Mouse (Mus musculus) ES-Bruce4 (cell line): Measurements from ENCODE around the gene Mipep. TPM values are rescaled to one million over a fixed set of nuclear protein-coding genes. Genes with fewer than 3 reads are reported as not detected.

Experiments
- H3K27ac ChIP-seq: 2 replicates; pipeline ENCODE4 v1.5.1; 2012; ENCODE audit warnings: low read length, inconsistent platforms; ENCODE audit not compliant: insufficient read depth
- H3K27me3 ChIP-seq: 2 replicates; pipeline ENCODE4 v1.6.1; 2012; ENCODE audit warnings: mild to moderate bottlenecking, low read length, inconsistent platforms; ENCODE audit not compliant: control insufficient read depth, poor library complexity, insufficient read depth, severe bottlenecking
- H3K36me3 ChIP-seq: 2 replicates; pipeline ENCODE4 v1.6.1; 2012; ENCODE audit warnings: inconsistent platforms, mild to moderate bottlenecking, low read length, moderate library complexity; ENCODE audit not compliant: control insufficient read depth, poor library complexity, insufficient read depth, severe bottlenecking
- H3K4me1 ChIP-seq: one replicate; pipeline ENCODE4 v1.8.1; 2011; ENCODE audit warnings: low read length; ENCODE audit not compliant: control insufficient read depth, insufficient read depth
- H3K4me3 ChIP-seq: 2 replicates; pipeline ENCODE4 v1.5.1; 2011; ENCODE audit warnings: low read depth, mild to moderate bottlenecking, low read length
- H3K9ac ChIP-seq: 2 replicates; pipeline ENCODE4 v1.6.1; 2012; ENCODE audit warnings: low read depth, mild to moderate bottlenecking, inconsistent platforms; ENCODE audit not compliant: poor library complexity, severe bottlenecking
- H3K9me3 ChIP-seq: replicated peaks from 2 replicates; pipeline ENCODE4 v1.6.1; 2012; ENCODE audit warnings: mild to moderate bottlenecking, low read length, inconsistent platforms; ENCODE audit not compliant: control insufficient read depth, poor library complexity, insufficient read depth, severe bottlenecking
- CTCF ChIP-seq: IDR thresholded peaks from one replicate; pipeline ENCODE4 v1.8.1; 2011; ENCODE audit warnings: low read depth, low read length
- EP300 ChIP-seq: IDR thresholded peaks from 2 replicates; pipeline ENCODE4 v1.6.1; 2011; ENCODE audit warnings: low read depth, low read length; ENCODE audit not compliant: insufficient read depth
- POLR2A ChIP-seq: IDR thresholded peaks from one replicate; pipeline ENCODE4 v1.8.1; 2011; ENCODE audit warnings: low read length; ENCODE audit not compliant: insufficient read depth
- polyA plus RNA-seq: library from polyadenylated mRNA; stranded (reverse); fragments of >200 nt; gene quantifications from 2 replicates; pipeline ENCODE4 v1.2.4, GENCODE M21; 2011; ENCODE audit warnings: low read depth; ENCODE audit not compliant: missing spikeins, insufficient read depth, insufficient read length

The Mipep gene
- polyA plus RNA-seq, 1 experiment, result 25.9 TPM

GRCm38 (mm10) chr14:60767884-60768283 lies 16.5 kb upstream of the Mipep start, which contains the start of gene C1qtnf9:
TSS of gene C1qtnf9 (plus strand) at chr14:60768134.
- H3K4me3 ChIP-seq, result no peak within 1 kb of the TSS
- H3K36me3 ChIP-seq, result no peaks in the 10 kb centered on the region
- no peak for TF ChIP-seq POLR2A
- no peaks in the 10 kb centered on the region for H3K27me3 ChIP-seq
- H3K4me1 ChIP-seq, result peaks cover 15% of the 10 kb centered on the region
- H3K9me3 ChIP-seq, result no peaks in the 10 kb centered on the region
- H3K27ac ChIP-seq, result no peak within 1 kb of the TSS
- no peak within 1 kb of the TSS for H3K9ac ChIP-seq

- Histone ChIP-seq H3K27me3 (no peaks in the 10 kb centered on the region), H3K9ac (no peak overlapping the region), H3K36me3 (no peaks in the 10 kb centered on the region), H3K4me3 (no peak overlapping the region), H3K4me1 (peaks cover 12% of the 10 kb centered on the region), H3K27ac (no peak overlapping the region), H3K9me3 (no peaks in the 10 kb centered on the region)
- TF ChIP-seq CTCF (no peak), EP300 (no peak), POLR2A (no peak)
Observed at GRCm38 (mm10) chr14:60769340-60769739, 15.0 kb upstream of the Mipep start.

GRCm38 (mm10) chr14:60770594-60770993 lies 13.8 kb upstream of the Mipep start:
- Histone ChIP-seq H3K4me3 (no peak overlapping the region), H3K9me3 (no peaks in the 10 kb centered on the region), H3K27ac (no peak overlapping the region), H3K27me3 (no peaks in the 10 kb centered on the region), H3K36me3 (no peaks in the 10 kb centered on the region), H3K4me1 (peaks cover 6% of the 10 kb centered on the region), H3K9ac (no peak overlapping the region)
- TF ChIP-seq EP300 (no peak), CTCF (no peak), POLR2A (no peak)

- Histone ChIP-seq H3K27me3 (no peaks in the 10 kb centered on the region), H3K9me3 (no peaks in the 10 kb centered on the region), H3K9ac (no peak overlapping the region; the same call in 1 of the 2 replicates), H3K36me3 (no peaks in the 10 kb centered on the region), H3K4me1 (peaks cover 2% of the 10 kb centered on the region), H3K4me3 (peak overlapping the region; percentile 76), H3K27ac (no peak overlapping the region)
- peak; percentile 66 for TF ChIP-seq CTCF
- TF ChIP-seq EP300, result no peak
Observed at GRCm38 (mm10) chr14:60771057-60771456, 13.3 kb upstream of the Mipep start.

GRCm38 (mm10) chr14:60773476-60773875 lies 10.9 kb upstream of the Mipep start:
- H3K27me3 ChIP-seq, result no peaks in the 10 kb centered on the region
- H3K4me1 ChIP-seq, result no peaks in the 10 kb centered on the region
- TF ChIP-seq EP300 (no peak), CTCF (peak; percentile 60), POLR2A (no peak)
- no peak overlapping the region for H3K9ac ChIP-seq
- no peak overlapping the region for H3K27ac ChIP-seq
- H3K36me3 ChIP-seq, result no peaks in the 10 kb centered on the region
- no peak overlapping the region for H3K4me3 ChIP-seq
- H3K9me3 ChIP-seq, result no peaks in the 10 kb centered on the region

- Histone ChIP-seq H3K9me3 (no peaks in the 10 kb centered on the region), H3K4me3 (no peak overlapping the region), H3K27ac (no peak overlapping the region), H3K9ac (no peak overlapping the region), H3K27me3 (no peaks in the 10 kb centered on the region), H3K4me1 (no peaks in the 10 kb centered on the region), H3K36me3 (no peaks in the 10 kb centered on the region)
- no peak for TF ChIP-seq CTCF
- no peak for TF ChIP-seq POLR2A
Observed at GRCm38 (mm10) chr14:60776521-60776920, 7.9 kb upstream of the Mipep start.

- H3K9ac ChIP-seq, result no peak overlapping the region
- H3K9me3 ChIP-seq, result no peaks in the 10 kb centered on the region
- H3K27me3 ChIP-seq, result no peaks in the 10 kb centered on the region
- no peaks in the 10 kb centered on the region for H3K4me1 ChIP-seq
- TF ChIP-seq POLR2A (no peak), EP300 (no peak), CTCF (no peak)
- H3K4me3 ChIP-seq, result no peak overlapping the region; the same call in 1 of the 2 replicates
- H3K36me3 ChIP-seq, result no peaks in the 10 kb centered on the region
- no peak overlapping the region for H3K27ac ChIP-seq
Observed at GRCm38 (mm10) chr14:60777485-60777919, 6.9 kb upstream of the Mipep start.
